Mouse (Mus musculus): ENCODE measurements around the gene Elof1.

DNA sequence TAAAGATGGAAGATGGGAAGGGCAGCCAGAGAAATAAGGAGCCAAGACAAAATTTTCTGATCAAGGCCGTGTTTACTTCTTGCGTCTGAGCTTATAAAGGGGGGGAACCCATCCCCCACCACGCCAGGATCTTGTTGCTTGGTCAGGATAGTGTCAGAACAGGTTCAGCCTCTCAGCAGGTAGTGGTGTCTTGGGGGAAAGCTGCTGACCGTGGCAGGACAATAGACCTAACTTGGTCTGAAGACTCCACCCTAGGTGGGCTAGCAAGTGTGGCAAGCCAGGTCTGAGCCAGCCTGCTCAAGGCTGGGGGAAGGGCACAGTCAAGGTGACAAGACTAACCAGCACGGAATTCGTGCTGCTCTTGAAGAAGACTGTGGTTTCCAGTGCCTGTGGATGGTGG is 44.3 kb upstream of the Elof1 start:
- TF ChIP-seq POLR2A (IDR thresholded peaks at IDR 0.05; ENCODE audit: low read depth, low read length) (no peak), CTCF (IDR thresholded peaks at IDR 0.05; ENCODE audit: extremely low read depth, insufficient read depth, insufficient read length, insufficient replicate concordance) (no peak)

All from spleen, adult 2 months (tissue).